Mouse (Mus musculus) layer of hippocampus, postnatal 36 days (tissue): Measurements from ENCODE around the gene Tprn. TPM values are rescaled to one million over a fixed set of nuclear protein-coding genes. Genes with fewer than 3 reads are reported as not detected.
A peak's percentile ranks its signal among the peaks of the same experiment; 100 is the strongest.

ENCODE experiments used
- DNase-seq, 2 experiments: peaks; one replicate each; pipeline ENCODE4 v3.0.0; 2022
- total RNA-seq, 2 experiments: library from RNA; stranded (reverse); gene quantifications; 2 replicates each; pipeline ENCODE4 v1.2.3; 2021

The Tprn gene
- total RNA-seq, 2 experiments from 2014 or later, result 19.4 to 23.1 TPM

DNA sequence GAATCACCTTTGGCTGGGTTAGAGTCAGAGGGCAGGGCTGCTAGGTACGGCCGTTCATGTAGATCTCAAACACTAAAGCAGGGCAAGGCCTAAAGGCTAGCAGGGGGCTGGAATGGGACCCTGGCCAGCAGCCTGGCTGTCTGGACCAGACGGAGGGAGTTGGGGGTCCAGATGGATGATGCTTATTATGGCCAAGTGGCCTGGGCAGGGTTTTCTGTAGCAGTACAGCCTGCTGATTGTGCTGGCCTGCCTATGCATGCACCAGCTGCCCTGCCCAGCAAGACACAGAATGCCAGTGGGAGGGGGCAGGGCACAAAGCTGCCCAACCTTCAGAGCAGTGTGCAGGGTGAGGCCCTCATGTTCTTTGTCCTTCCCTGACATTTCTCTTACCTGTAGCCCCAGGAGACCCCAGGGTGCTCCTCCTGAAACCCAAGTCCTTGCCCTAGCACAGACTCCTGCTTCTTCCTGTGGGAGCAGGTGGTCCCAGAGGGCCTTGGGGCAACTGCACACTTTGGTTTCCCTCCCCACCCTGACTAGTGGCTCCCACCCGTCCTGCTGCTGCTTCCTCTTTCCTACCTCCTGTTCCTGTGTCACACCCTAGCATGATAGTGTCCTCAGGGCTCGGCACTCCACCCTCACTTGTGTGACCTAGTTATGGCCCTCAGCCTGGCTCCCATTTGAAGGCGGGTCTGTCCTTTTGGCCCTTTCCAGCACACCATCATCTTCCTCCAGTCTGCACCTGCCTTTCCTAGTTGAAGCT, 3.7 kb downstream of the Tprn start:
- DNase-seq, result no peak

DNA sequence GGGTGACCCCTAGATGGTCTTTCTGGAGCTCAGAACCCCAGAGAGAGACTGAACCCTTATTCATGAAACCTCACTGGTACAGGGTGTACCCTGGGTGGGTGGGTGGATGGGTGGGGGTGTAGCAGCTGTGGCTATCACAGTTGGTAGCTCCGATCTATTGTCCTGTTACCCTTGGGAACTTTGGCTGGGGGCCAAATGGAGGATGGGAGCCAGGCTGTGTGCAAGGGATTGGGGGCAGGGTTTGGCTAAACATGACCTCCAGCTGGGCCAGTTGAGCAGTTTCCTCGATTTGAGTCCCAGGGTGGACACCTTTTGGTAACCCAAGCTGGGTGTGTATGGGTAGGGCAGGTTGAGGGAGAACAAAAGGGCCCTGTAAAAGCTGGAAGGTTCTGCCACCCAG, 4.3 kb downstream of the Tprn start:
- DNase-seq, result peak in 1 of 2 experiments; percentile 70

DNA sequence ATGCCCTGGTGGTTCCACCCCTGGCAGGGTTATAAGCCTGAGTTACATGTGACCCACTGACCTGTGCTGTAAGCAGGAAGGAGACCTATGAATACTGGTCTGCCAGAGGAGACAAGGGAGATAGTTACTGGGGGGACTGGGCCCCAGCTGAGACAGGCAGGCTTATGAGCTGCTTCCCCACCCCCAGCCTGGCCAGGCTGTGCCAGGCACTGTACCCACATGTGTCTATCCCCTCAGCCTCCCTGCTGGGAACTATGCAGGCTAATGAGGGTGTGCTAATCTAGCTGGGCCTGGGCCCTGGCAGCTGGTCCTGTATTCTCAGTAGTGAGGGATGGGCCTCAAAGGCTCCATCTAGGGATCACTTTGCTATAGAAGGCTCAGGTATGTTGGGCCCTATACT, 4.8 kb downstream of the Tprn start:
- no peak for DNase-seq

GRCm38 (mm10) chr2:25267746-25268309, 5.4 kb downstream of the Tprn start:
- DNase-seq, result no peak

- peak; percentile 97 to 98 for DNase-seq
Observed at GRCm38 (mm10) chr2:25271827-25272511, 9.6 kb downstream of the Tprn start, which contains the start of the genes Ssna1 and Anapc2. Gene Ssna1, minus strand, starts transcription at chr2:25272438. Gene Anapc2, plus strand, starts transcription at chr2:25272478.

- no peak for DNase-seq
Observed at GRCm38 (mm10) chr2:25272515-25272914, 10.1 kb downstream of the Tprn start.

DNA sequence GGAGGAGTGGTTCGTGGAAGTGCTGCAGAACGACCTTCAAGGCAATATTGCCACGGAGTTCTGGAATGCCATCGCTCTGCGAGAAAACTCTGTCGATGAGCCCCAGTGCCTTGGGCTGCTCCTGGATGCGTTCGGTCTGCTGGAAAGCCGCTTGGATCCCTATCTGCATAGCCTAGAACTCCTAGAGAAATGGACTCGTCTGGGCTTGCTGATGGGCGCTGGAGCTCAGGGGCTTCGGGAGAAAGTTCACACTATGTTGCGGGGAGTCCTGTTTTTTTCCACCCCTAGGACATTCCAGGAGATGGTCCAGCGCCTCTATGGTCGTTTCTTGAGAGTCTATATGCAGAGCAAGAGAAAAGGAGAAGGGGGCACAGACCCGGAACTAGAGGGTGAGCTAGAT, 10.6 kb downstream of the Tprn start:
- DNase-seq, result no peak

DNA sequence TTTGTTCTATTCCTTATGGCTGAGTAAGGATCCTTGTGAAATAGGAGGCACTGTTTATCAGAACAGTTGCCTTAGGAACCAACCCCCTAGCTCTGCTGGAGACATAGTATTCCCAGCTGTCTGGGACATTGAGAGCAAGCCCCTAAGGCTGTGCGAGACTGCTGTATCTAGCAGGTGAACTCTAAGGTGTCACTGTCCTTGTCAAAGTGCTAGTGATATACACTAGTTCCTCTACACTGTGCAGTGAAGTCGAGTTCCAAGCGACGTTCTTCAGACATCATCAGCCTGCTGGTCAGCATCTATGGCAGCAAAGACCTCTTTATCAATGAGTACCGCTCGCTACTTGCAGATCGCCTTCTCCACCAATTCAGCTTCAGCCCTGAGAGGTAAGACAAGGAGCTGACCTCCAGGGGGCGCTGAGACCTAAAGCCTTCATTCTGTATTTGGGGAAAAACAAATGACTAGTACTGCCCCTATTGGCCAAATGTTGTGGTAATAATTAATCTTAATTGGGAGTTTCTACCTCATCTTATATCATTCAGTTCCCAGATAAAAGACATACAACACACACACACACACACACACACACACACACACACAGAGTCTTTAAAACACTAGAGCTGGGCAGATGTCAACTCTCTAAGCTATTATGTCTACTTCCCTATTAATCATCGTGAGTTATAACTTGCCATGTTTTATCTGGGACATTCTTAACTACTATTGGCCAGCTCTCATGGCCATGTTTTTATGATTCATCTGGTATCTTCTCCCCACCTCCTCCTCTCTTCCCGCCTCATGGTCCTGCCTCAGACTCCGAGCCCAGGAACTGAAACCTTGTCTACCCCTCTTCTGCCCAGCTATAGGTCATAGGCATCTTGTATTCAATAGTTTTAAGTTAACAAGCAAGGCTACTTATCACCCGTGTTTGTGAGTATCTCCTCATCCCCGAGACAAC, 16.8 kb downstream of the Tprn start:
- DNase-seq, result peak; percentile 75 to 78

- no peak for DNase-seq
Observed at GRCm38 (mm10) chr2:25285551-25285950, 23.1 kb downstream of the Tprn start.

DNA sequence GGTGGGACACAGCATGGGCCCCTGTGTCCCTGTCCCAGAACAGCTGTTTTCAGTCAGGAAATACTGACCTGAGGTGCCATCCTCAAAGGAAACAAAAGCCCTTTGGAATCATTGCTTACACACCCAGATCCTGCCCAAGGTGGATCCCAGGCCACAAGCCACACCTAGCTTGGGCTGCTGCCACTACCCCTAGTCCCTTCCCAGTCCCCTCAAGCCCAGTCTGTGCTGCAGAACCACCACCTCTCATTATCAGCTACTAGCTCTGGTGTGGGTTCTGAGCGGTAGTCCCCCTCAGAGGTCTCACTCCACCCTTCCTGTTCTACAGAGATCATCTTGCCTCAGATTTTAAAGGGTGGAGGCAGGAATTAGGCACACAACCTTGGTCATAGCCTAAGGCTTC, 23.9 kb downstream of the Tprn start:
- DNase-seq, result no peak

DNA sequence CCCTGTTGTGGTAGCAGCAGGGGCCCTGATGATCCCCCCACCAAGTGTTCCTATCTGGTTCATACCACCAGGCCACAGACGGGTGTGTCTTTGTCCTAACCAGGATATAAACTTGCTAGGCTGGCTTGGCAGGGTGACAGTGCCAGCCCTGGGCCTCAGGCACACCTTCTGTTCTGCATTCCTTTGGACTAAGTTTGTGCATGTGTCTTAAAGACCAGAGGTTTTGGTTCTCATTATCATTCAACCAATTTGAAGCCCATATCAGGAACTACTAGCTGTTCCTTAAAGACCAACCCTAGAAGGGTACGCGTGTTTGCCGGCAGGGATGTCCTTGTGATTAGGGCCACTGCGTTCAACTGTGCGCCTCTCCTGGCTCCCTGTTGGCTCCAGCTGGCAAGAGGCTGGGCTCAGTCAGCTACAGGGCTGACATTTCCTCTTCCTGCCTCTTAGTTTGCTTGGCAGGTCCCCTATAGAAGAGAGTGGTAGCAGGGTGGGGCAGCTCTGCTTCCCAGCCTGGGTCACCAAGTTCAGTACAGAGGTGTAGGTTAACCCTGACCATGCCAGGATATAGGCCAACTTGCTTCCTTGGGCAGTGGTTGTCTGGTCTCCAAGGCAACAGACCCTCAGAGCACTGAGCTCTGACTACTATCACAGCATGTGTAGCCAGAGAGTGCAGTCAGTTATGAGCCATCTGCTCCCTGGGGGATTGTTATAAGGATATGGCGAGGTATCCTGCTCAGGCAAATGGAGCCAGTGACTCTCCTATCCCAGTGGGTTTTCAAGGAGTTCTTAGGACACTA, 24.6 kb downstream of the Tprn start:
- peak in 1 of 2 experiments; percentile 48 for DNase-seq

- no peak for DNase-seq
Observed at GRCm38 (mm10) chr2:25287927-25288649, 25.7 kb downstream of the Tprn start, which contains the start of gene Tmem210. Gene Tmem210, plus strand, starts transcription at chr2:25288145.

- DNase-seq, result no peak
Observed at GRCm38 (mm10) chr2:25288734-25289345, 26.4 kb downstream of the Tprn start.

DNA sequence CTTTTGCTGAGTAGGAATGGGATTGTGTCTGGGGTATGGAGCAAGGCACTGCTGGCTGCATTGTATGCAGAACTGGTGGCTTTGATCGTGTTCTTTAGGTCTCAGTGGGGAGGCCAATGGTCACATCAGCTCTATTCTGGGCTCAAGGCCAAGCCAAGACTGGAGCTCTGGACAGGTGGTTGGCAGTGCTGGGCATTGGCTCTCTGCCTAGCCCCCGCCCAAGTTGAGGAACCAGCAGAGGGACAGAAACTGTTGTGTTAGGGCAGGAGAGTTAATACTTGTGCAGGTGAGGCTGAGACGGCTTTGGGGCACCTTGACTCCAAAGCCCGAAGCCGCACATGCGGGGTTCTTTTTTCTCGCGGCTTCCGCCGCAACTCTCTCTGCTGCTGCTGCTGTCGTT, 27.2 kb downstream of the Tprn start, which contains the start of gene Lrrc26:
Gene Lrrc26, plus strand, starts transcription at position 265 of the 400 bp plus-strand sequence.
- peak in 1 of 2 experiments; percentile 34 for DNase-seq

DNA sequence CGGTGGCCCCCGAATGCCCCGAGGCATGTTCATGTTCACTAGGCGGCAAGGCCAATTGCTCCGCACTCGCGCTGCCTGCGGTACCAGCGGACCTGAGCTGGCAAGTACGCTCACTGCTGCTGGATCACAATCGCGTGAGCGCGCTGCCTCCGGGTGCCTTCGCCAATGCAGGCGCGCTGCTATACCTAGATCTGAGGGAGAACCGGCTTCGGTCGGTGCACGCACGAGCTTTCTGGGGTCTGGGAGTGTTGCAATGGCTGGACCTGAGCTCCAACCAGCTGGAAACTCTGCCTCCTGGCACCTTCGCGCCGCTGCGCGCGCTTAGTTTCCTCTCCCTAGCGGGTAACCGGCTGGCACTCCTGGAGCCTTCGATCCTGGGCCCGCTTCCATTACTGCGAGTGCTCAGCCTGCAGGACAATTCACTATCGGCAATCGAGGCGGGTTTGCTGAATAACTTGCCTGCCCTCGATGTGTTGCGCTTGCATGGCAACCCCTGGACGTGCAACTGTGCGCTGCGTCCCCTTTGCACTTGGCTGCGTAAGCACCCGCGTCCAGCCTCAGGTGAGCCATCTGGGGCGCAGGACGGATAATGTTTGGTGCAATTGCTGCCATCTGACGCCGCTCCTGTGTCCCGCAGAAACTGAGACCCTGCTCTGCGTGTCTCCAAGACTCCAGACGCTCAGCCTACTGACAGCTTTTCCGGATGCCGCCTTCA, 27.8 kb downstream of the Tprn start:
- peak; percentile 75 for DNase-seq

- DNase-seq, result peak; percentile 52 to 56
Observed at GRCm38 (mm10) chr2:25290816-25291130, 28.4 kb downstream of the Tprn start.

- no peak for DNase-seq
Observed at GRCm38 (mm10) chr2:25291184-25292053, 29.0 kb downstream of the Tprn start.

- peak in 1 of 2 experiments; percentile 38 for DNase-seq
Observed at GRCm38 (mm10) chr2:25292054-25292544, 29.7 kb downstream of the Tprn start.
